Mouse (Mus musculus) thymus, postnatal 0 days (tissue): ENCODE results near the gene Bscl2. TPM values are rescaled to one million over a fixed set of nuclear protein-coding genes. Genes with fewer than 3 reads are reported as not detected.
A peak's percentile ranks its signal among the peaks of the same experiment; 100 is the strongest.
"Not testable (repeated sequence)": the region's sequence is repeated elsewhere in the genome, so short reads cannot be mapped to it uniquely, and the experiment has no call there.

Source experiments
- DNase-seq: peaks from one replicate; pipeline ENCODE4 v3.0.0-alpha.2; 2015; ENCODE audit warnings: low spot score
- polyA plus RNA-seq: library from polyadenylated mRNA; unstranded; fragments of >200 nt; fragmentation: Nextera tagmentation; extraction: Ambion mirVana; gene quantifications from 2 replicates; pipeline ENCODE4 v1.2.1, GENCODE M21; 2015

The Bscl2 gene
- polyA plus RNA-seq, 1 experiment from 2014 or later, result 63.0 TPM

DNA sequence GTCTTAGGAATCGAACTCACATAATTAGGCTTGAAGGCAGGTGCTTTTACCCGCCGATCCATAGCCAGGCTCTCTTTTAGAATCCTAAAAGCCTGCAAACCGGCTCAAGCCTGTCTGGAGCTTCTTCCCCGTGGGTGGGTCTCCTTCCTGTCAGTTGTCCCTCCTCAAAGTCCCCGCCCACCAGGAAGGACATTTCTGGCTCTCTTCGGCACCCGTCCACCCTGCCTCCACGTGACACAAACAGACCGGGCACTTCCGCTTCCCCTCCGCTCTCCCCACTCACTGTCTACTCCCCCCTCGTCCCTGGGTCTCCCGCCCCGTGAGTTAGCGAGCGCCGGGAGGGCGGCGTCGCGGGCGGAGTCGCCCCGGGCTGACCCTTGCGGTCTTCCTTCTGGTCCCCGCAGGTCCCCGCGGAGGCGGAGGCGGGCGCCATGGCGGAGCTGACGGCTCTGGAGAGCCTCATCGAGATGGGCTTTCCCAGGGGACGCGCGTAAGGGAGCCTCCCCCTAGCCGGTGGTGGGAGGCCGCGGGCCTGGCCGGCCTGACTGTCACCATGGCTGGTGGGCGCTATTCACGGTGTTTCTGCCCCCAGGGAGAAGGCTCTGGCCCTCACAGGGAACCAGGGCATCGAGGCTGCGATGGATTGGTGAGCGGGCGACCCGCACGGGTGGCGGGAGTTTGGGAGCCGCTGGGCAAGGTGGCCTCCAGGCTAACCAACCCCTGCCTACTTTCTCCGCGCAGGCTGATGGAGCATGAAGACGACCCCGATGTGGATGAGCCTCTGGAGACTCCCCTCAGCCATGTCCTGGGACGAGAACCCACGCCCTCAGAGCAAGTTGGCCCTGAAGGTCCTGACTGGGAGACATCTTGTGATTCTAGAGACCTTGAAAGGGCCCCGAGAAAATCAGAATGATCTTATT, 34.3 kb downstream of the Bscl2 start, which contains the start of gene Ubxn1:
Gene Ubxn1 (plus strand): TSS at position 230 of the 920 bp plus-strand sequence.
- peak; percentile 96 for DNase-seq

GRCm38 (mm10) chr19:8872266-8872840, 35.1 kb downstream of the Bscl2 start:
- DNase-seq, result no peak

DNA sequence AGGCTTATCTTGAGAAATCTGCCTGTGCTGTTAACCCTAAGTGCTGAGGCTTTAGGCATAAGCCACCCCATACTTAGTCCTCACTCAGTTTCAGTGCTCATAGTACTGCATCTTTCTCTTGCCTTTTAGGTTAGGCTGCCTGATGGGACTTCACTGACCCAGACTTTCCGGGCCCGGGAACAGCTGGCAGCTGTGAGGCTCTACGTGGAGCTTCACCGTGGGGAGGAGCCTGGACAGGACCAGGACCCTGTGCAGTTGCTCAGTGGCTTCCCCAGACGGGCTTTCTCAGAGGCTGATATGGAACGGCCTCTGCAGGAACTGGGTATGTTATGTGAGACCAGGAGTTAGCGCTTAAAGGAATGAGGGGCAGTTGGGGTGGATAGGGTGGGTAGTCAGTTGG, 37.8 kb downstream of the Bscl2 start:
- no peak for DNase-seq

DNA sequence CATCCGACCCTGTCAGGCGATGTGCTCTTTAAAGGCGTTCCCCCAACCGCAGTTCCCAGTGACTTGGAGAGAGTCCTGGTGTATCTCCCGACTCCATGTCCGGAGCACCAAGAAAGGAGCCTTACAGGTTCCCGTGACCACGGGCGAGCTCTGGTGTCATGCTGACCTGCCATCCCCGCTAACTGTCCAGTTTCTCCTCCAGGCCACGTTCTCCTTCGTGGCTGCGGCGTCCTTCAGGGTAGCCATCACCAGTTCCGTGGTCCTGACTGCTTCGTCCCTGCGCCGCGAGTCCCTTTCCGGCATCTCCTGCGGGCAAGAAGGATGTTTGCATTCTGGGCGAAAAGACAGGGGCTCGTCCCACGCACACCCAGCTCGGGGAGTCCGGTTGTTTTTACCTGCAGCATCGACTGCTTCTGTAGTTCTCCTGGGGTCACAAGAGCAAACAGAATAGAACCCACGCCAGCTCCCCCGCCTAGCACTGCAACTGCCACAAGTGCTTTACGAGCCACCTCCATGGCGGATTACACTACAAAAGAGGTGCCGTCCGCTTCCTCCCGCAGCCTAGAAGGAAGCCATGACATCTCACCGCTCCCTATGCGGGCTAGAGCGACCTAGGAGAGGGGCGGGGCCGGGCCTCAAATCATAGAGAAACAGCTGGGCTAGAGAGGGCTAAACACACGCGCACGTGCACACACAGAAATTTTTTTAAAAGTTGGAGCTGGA, 43.2 kb downstream of the Bscl2 start, which contains the start of gene Uqcc3:
Gene Uqcc3 (minus strand): TSS at position 613 of the 723 bp plus-strand sequence.
- DNase-seq, result peak; percentile 92

GRCm38 (mm10) chr19:8881034-8881392, 43.7 kb downstream of the Bscl2 start:
- DNase-seq, result no peak

DNA sequence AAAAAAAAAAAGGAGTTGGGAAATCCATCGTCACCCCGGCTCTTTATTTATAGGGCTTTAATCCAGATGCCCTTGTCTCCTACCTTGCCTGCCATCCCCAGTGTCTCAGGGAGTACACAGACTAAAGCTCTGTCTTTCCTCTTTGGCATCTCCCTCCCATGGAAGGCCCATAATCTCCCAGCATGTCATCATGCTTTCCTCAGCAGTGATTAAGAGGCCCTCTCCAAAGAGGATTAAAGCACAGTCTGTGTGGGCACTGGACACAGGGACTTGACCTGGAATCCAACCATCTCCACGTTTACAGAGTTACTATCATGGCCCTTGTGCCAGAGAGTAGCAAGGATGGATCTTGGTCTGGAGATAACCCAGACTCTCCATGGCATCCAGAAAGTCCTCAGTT, 46.3 kb downstream of the Bscl2 start, which contains the start of the genes Lbhd1 and Gm49403:
Gene Lbhd1 (plus strand): TSS at position 117 of the 400 bp plus-strand sequence.
Gene Gm49403 (plus strand): TSS at position 315 of the 400 bp plus-strand sequence.
- no peak for DNase-seq

DNA sequence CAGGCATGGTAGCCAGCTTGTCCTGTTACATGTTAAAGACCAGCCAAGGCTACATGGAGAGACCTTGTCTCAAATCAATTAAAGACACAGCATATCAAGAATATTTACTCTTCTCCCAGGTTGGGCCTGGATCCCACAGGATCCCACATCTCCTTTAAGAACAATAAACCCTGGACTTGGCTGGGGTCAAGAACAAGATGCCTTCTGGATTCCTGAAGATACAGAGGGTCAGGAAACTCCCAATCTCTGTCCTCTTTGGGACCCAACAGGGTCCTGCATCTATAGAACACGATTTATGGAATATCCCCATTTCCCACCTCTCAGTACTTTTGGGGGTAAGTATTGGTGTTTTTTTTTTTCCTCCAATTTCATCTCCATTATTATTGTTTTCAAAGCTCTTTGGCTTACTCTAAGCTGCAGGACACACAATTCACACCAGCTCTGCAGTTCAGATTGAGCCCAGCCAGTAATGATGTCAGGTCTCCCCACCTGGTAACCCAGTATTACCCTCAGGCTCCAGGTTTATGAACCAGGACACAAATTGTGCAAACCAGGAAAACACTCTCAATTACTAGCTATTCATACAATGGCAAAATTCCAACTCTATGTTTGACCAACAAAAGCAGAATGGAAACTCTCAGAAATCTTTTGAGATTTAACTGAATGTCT, 49.8 kb downstream of the Bscl2 start:
- DNase-seq, result no peak

- no peak for DNase-seq
Measured at GRCm38 (mm10) chr19:8887585-8888463, 50.6 kb downstream of the Bscl2 start.

DNA sequence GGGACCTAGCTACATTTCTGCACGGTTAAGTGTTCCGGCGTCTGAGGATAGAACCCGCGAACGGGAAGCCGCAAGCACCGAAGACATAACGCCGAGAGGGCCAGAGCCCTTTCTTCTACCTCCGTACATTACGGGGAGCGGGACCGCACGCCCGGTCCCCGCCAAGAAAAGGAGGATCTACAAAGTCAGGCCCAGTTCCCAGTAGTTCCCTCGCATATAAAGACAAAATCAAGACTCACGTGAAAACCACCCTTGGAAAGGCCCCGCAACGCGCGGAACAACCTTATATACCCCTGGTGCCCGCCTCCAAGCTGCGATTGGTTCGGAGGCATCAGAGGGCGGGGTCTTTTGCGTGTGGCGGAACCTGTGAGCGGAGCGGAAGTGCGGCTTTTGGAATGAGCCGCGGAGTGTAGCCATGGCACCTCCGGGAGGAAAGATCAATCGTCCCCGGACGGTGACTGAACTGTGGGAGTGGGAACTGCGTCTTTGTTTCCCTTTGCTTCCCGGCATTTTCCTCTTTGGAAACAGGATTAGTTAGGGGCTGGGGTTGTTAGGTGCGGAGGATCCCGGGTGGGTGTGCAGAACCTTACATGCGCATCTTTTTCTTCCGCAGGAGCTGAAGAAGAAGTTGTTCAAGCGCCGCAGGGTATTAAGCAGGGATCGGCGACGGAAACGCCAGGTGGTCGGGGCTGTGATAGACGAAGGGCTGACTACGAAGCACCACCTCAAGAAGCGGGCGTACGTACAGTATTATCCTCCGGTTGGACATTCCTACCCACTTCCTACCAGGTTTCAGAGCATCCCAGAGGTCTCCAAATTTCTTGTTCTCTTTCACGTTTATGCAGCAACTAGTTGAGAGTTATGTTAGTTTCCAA, 51.5 kb downstream of the Bscl2 start, which contains the start of the genes 1810009A15Rik and Gm49416:
Gene 1810009A15Rik (plus strand): TSS at position 343 of the 875 bp plus-strand sequence.
Gene Gm49416 (plus strand): TSS at position 416 of the 875 bp plus-strand sequence.
- DNase-seq, result peak; percentile 97

GRCm38 (mm10) chr19:8892829-8893766, 55.8 kb downstream of the Bscl2 start, which contains the start of gene Ints5:
Ints5 (plus strand) TSS chr19:8893005.
- peak; percentile 85 for DNase-seq

DNA sequence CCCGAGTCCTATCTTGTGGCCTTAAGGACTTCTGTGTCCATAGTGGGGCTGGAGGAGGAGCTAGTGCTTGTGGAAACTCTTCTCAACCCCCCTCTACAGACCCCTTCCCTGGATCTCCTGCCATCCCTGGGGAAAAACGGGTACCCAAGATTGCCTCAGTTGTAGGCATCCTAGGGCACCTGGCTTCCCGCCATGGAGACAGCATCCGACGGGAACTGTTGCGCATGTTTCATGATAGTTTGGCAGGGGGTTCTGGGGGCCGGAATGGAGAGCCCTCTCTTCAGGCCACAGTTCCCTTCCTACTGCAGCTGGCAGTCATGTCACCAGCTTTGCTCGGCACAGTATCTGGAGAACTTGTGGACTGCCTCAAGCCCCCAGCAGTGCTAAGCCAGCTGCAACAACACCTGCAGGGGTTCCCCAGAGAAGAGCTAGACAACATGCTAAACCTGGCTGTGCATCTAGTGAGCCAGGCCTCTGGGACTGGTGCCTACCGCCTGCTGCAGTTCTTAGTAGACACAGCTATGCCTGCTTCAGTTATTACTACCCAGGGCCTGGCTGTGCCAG, 58.2 kb downstream of the Bscl2 start:
- DNase-seq, result no peak

GRCm38 (mm10) chr19:8896231-8896630, 59.0 kb downstream of the Bscl2 start:
- not testable (repeated sequence) for DNase-seq

GRCm38 (mm10) chr19:8897211-8897864, 60.1 kb downstream of the Bscl2 start:
- peak; percentile 9 for DNase-seq

GRCm38 (mm10) chr19:8897865-8898495, 60.7 kb downstream of the Bscl2 start, which contains the start of gene Ganab:
Ganab (plus strand) TSS chr19:8898071.
- peak; percentile 96 for DNase-seq
